Mouse (Mus musculus) lung, embryonic 14.5 days (tissue): ENCODE measurements around the gene Naa38. TPM values are rescaled to one million over a fixed set of nuclear protein-coding genes. Genes with fewer than 3 reads are reported as not detected.

Experiments
- ATAC-seq: fragments of 200-750 bp; cut with Nextera tagmentation; 2 replicates; pipeline ENCODE4 v1.8.0; 2017; ENCODE audit warnings: mild to moderate bottlenecking, moderate TSS enrichment, moderate library complexity; ENCODE audit not compliant: insufficient read depth
- DNase-seq: peaks from one replicate; pipeline ENCODE4 v3.0.0-alpha.2; 2015
- H3K27ac ChIP-seq: fragments of 300-500 bp; sonication (generic); 2 replicates; pipeline ENCODE4 v1.5.1; 2014; ENCODE audit warnings: low read depth, mild to moderate bottlenecking, moderate library complexity
- H3K27me3 ChIP-seq: fragments of 300-500 bp; sonication (generic); 2 replicates; pipeline ENCODE4 v1.6.1; 2014; ENCODE audit warnings: low read length, control low read depth; ENCODE audit not compliant: insufficient read depth
- H3K36me3 ChIP-seq: fragments of 300-500 bp; sonication (generic); 2 replicates; pipeline ENCODE4 v1.6.1; 2014; ENCODE audit warnings: control low read depth; ENCODE audit not compliant: insufficient read depth
- H3K4me1 ChIP-seq: fragments of 300-500 bp; sonication (generic); 2 replicates; pipeline ENCODE4 v1.6.1; 2014; ENCODE audit warnings: antibody characterized with exemption, control low read depth; ENCODE audit not compliant: insufficient read depth
- H3K4me2 ChIP-seq: fragments of 300-500 bp; sonication (generic); 2 replicates; pipeline ENCODE4 v1.6.1; 2014; ENCODE audit warnings: mild to moderate bottlenecking
- H3K4me3 ChIP-seq: fragments of 300-500 bp; sonication (generic); 2 replicates; pipeline ENCODE4 v1.5.1; 2014; ENCODE audit warnings: low read depth, low read length
- H3K9ac ChIP-seq: fragments of 300-500 bp; sonication (generic); 2 replicates; pipeline ENCODE4 v1.6.1; 2014
- H3K9me3 ChIP-seq: fragments of 300-500 bp; sonication (generic); 2 replicates; pipeline ENCODE4 v1.6.1; 2016; ENCODE audit warnings: low read depth, low read length, control low read depth
- CTCF ChIP-seq: IDR thresholded peaks from 2 replicates; pipeline ENCODE4 v1.5.1; 2016; ENCODE audit warnings: antibody characterized with exemption, low read depth
- WGBS: fragments of 180-500 bp; shearing (Covaris S2); extraction: QIAGEN DNeasy Blood & Tissue Kit; methylation state at CpG from one replicate; pipeline ENCODE4 v1.1.7; 2014; 5-methylcytosine and 5-hydroxymethylcytosine counted together
- polyA plus RNA-seq: library from polyadenylated mRNA; unstranded; fragments of >200 nt; fragmentation: Nextera tagmentation; extraction: Ambion mirVana; gene quantifications from 2 replicates; pipeline ENCODE4 v1.2.1, GENCODE M21; 2014

Gene Naa38
- polyA plus RNA-seq, 1 experiment from 2014 or later, result 169 TPM

DNA sequence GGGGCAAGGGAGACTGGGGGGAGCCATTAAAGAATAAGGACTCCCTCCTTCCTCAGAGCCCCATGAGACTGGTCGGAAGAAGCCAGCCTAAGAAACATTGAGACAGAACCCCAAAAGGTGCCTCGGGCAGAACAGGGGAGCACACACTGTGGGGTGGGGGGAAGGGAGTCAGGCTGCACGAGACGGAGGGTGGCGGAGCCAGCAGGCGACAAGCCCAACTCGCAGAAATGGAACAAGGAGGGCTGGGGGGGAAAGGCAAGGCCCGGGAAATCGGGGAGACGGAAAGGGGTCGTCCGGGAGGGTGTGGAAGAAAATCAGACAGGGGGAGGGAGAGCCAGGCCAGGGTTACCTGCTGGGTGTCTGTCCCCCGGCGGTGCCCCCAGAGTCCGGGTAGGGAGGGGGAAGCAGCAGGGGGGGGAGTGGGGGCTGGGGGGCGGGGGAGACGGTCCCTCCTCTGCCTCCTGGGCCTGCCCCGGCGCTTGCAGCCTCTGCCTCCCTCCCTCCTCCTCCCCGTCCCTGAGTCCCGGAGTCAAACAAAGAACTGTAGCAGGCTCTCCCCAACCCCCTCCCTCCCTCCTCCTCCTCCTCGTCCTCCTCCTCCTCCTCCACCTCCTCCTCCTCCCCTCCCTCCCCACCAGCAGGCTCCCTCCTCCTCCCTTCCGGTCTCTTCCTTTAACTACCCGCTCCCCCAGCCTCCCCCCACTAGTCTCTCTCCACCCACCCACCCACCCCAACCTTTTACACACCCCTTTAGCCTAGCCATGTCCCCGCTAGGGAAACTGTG, 20.6 kb downstream of the Naa38 start:
- Histone ChIP-seq H3K4me3 (peak overlapping the region; percentile 71), H3K4me2 (peak overlapping the region; percentile 97), H3K9me3 (no peaks in the 10 kb centered on the region), H3K27me3 (0 out of 2 replicates have a peak, but pooled peaks cover under 1% of the 10 kb centered on the region), H3K9ac (peak overlapping the region; percentile 93), H3K4me1 (peaks cover 30% of the 10 kb centered on the region), H3K36me3 (peaks cover 16% of the 10 kb centered on the region), H3K27ac (peak overlapping the region; percentile 99)
- ATAC-seq (no peak), DNase-seq (peak; percentile 72)
- TF ChIP-seq CTCF, result no peak
- WGBS, result under 1% methylated on average over 17 of the region's 25 CpGs

- Histone ChIP-seq H3K9me3 (no peaks in the 10 kb centered on the region), H3K9ac (peak overlapping the region; percentile 43), H3K4me2 (peak overlapping the region; percentile 97), H3K27me3 (peaks cover 7% of the 10 kb centered on the region), H3K4me3 (peak overlapping the region; percentile 71), H3K36me3 (peaks cover 16% of the 10 kb centered on the region), H3K4me1 (peaks cover 30% of the 10 kb centered on the region), H3K27ac (peak overlapping the region; percentile 99)
- TF ChIP-seq CTCF, result no peak
- ATAC-seq, result no peak
- 0% methylated on average over 4 of the region's 4 CpGs for WGBS
- DNase-seq, result no peak
These were observed 21.2 kb downstream of the Naa38 start for GRCm38 (mm10) chr11:69416509-69416908.

DNA sequence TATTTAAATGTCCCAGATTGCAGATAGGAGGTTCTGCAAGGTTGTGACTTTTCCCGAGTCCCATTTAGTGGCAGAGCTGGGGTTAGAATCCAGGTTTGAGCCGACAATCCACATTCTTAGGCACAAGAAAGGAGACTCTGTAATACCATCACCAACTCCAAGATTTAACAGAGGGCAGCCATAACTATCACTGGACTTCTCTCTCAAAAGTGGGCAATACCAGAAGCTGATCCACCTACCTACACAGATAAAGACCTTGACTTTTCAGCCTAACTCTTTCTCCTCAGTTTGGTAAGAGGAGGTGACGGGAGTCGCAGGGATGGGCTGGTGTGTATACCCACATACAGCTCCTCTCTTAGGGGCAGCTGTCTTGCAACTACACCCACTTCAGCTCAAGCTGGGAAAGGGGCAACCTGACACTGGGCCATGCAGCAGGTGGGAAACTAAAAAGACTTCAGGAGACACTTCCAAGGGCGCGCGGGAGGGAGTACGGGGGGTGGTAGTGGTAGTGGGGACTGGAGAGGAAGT, 21.7 kb downstream of the Naa38 start:
- Histone ChIP-seq H3K9ac (peak overlapping the region; percentile 10), H3K4me2 (peak overlapping the region; percentile 97), H3K4me1 (peaks cover 29% of the 10 kb centered on the region), H3K27me3 (peaks cover 11% of the 10 kb centered on the region), H3K4me3 (peak overlapping the region; percentile 71), H3K9me3 (no peaks in the 10 kb centered on the region), H3K27ac (peak overlapping the region; percentile 99), H3K36me3 (peaks cover 14% of the 10 kb centered on the region)
- ATAC-seq (no peak), DNase-seq (no peak)
- WGBS, result 8% methylated on average over 8 of the region's 8 CpGs
- no peak for TF ChIP-seq CTCF

DNA sequence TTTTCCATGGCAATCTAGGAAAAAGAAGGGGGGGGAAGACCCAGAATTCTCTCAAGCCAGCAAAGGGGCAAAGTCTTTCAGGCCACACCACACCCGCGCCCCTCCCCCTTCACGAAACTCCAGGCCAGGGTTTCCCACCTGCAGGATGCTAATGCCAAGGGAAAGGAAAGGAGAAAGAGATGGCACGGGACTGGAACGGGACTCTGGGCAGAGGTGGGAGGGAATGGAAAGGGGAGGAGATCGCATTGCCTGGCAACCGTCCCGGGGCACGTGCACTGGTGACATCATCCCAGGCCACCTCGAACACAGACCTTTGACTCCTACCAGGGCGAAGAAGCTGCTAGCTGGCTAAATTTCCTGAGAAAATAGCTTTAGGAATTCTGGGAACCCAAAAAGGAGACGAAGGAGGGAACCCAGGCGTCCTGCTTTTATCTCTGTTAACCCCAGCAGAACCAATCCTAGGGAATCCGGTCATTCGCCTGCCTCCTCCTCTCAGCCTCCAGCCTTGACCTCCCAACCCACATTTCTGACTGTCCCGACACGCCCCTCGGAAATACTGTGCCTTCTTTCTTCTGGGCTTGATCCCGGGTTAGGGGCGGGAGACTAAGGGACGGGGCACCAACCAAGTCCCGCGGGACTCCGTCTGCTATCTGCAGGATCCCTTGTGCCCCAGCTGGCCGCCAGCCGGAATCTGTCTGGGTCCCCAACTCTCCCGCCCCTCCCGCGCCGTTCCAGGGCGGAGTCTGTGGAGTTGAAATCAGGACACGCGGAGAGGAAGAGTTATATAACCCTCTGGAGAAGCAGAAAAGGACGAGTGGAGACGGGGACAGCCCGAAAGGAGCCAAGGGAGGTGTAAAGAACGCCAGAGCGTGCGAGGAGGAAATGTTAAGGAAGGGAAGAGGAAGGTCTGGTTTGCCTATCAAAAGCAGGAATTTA, 22.4 kb downstream of the Naa38 start:
- H3K4me3 ChIP-seq, result peak overlapping the region; percentile 71
- peak overlapping the region; percentile 99 for H3K27ac ChIP-seq
- H3K4me1 ChIP-seq, result peaks cover 22% of the 10 kb centered on the region; the same call in 1 of the 2 replicates
- H3K9ac ChIP-seq, result peak overlapping the region; percentile 68
- H3K9me3 ChIP-seq, result no peaks in the 10 kb centered on the region
- peak overlapping the region; percentile 97 for H3K4me2 ChIP-seq
- DNase-seq, result peak; percentile 96
- under 1% methylated on average over 39 of the region's 39 CpGs for WGBS
- ATAC-seq, result peak; percentile 39
- H3K36me3 ChIP-seq, result peaks cover 7% of the 10 kb centered on the region
- TF ChIP-seq CTCF, result no peak
- H3K27me3 ChIP-seq, result peaks cover 17% of the 10 kb centered on the region

DNA sequence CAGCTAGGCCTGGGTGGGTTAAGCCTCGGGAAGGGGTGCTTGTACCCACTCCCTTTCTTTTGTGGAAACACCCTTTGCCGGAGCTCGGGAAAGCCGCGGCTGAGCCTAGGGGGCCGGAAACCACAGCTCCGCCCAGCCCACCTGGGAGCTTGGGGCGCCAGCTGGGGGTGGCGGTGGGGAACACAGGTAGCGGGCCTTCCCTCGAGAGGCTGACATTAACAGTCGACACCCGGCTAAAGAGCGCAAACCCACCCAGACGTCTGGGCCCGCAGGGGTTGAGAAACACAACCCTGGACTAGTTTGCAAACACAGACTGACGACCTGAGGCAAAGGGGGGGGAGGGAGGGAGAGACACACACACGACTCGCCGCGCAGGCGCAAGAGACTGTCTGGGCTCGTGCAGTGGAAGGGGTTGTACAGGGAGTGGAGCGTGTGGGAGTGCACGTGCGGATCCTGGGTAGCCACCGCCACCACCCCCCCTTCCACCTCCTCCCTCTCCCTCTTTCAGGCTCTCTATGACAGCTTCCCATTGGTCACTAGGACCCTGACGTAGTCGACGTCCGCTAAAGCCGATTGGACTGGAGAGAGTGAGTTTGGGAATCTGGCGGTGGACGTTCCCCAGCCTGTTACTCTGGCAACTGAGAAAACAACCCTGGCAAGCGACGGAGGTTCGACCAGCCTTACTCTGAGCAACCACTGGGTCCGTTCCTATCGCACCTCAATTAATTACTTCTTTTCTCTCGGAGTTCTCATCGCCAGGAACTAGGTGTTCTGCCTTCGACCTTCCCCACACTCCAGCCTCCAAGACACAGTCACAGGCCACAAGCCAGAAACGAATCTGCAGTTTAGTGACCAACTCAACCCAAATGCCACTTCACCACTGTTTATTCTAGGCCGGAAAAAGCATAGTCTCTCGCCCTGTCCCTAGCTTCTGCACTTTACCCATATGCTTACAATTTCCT, 23.5 kb downstream of the Naa38 start:
- Histone ChIP-seq H3K4me1 (peaks cover 12% of the 10 kb centered on the region; the same call in 1 of the 2 replicates), H3K27ac (peak overlapping the region; percentile 99), H3K9me3 (no peaks in the 10 kb centered on the region), H3K9ac (peak overlapping the region; percentile 68), H3K27me3 (peaks cover 19% of the 10 kb centered on the region), H3K4me3 (peak overlapping the region; percentile 71), H3K4me2 (peak overlapping the region; percentile 97), H3K36me3 (no peaks in the 10 kb centered on the region)
- ATAC-seq (peak; percentile 91), DNase-seq (peak; percentile 96)
- no peak for TF ChIP-seq CTCF
- WGBS, result under 1% methylated on average over 45 of the region's 45 CpGs

DNA sequence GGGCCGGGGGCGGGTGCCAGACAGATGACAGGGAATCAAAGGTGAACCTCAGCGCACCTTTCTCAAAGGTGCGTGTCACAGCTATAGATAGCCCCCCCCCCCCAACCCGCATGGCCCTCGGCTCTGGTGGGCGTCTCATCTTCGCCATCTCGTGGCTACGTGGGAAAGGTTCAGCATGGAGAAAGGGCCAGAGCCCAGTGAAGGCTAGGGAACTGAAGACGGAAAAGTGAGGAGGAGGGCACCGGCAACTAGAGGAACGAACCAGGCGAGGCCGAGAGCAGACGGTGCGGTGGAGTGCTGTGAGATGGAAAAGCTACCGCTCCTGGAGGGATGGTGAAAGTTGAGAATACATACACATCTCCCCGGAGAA, 24.1 kb downstream of the Naa38 start:
- H3K27ac ChIP-seq, result peak overlapping the region; percentile 93
- no peaks in the 10 kb centered on the region for H3K9me3 ChIP-seq
- no peak for ATAC-seq
- peak overlapping the region; percentile 71 for H3K4me3 ChIP-seq
- peak; percentile 65 for DNase-seq
- WGBS, result 0% methylated on average over 19 of the region's 19 CpGs
- peaks cover 10% of the 10 kb centered on the region; the same call in 1 of the 2 replicates for H3K4me1 ChIP-seq
- H3K9ac ChIP-seq, result peak overlapping the region; percentile 48
- H3K4me2 ChIP-seq, result peak overlapping the region; percentile 97
- H3K27me3 ChIP-seq, result peaks cover 19% of the 10 kb centered on the region
- H3K36me3 ChIP-seq, result no peaks in the 10 kb centered on the region
- TF ChIP-seq CTCF, result peak; percentile 59
